Mouse (Mus musculus): Measurements from ENCODE around the gene Ccnd2. TPM values are rescaled to one million over a fixed set of nuclear protein-coding genes. Genes with fewer than 3 reads are reported as not detected.
A peak's percentile ranks its signal among the peaks of the same experiment; 100 is the strongest.

Ccnd2 gene
- polyA plus RNA-seq, 1 experiment = 13.9 TPM

DNA sequence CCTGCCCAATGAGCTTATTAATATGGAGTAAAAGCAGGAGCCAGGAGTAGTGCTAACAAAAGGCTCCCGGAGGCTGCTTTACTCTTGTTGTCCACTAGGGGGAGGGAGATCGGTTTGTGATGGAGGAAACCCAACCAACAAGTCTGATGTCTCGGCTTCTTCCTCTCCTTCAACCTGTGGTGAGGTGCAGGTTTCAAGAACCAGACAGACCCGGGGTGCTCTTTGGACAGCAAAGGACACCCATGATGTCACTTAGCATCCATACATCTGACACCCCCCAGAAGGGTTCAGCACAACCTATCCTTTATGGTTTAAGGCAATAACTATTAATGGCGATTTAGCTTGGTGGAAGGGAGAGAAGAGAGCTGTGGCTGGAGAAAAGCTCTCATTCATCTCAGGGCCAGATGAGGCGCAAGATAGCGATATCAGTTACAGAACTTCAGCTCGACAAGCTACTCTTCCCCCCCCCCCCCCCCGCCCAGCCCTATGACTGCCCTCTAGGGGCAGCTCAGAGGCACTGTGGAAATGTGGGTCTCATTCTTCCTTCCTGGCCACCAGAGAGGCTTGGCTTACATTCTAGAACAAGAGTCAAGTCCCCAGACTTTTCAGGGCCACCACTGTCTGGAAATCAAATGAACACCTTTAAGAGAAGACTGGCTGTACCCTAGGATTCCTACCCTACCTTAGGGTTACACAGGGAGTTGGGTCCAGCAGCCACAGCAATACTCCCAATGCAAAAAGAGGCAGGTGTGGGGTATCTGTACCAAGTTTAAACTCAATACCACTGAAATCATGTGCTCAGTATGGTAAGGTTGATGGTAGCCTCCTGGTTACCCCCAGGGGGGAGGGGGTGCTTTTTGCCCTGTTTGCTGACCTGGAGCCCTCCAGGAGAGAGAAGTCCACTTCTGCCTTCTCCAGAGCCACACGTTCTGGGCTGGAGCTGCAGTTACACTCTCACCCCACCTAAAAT, 9.6 kb downstream of the Ccnd2 start:
- Histone ChIP-seq H3K4me2 (ENCODE audit: low read depth) (no peak overlapping the region), H3K79me2 (ENCODE audit: control insufficient read depth, insufficient read depth) (no peaks in the 10 kb centered on the region), H3K27me3 (ENCODE audit: control insufficient read depth, insufficient read depth, insufficient read length) (no peaks in the 10 kb centered on the region), H3ac (ENCODE audit: control insufficient read depth, insufficient read length) (no peak overlapping the region), H3K36me3 (ENCODE audit: control insufficient read depth, insufficient read depth) (no peaks in the 10 kb centered on the region), H3K4me3 (no peak overlapping the region)
- TF ChIP-seq TCF3 (IDR thresholded peaks at IDR 0.05; ENCODE audit: insufficient read length, low read depth) (no peak), POLR2AphosphoS2 (IDR thresholded peaks at IDR 0.05; ENCODE audit: insufficient read length, low read depth) (no peak), MAX (IDR thresholded peaks at IDR 0.05; ENCODE audit: low read depth) (no peak)

DNA sequence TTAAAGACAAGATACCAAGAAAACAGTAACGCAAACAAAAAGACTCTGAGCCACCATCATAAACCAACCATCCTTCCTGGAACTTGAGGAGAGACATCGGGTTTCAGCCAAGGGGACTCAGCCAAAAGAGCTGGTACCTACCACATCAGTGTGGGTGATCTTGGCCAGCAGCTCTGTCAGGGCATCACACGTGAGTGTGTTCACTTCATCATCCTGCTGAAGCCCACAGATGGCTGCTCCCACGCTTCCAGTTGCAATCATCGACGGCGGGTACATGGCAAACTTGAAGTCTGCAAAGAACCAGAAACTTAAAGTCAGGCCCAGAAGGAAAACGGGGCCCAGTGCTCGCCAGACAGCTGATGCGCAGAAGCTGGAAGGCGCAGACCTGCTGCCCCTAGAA, 13.0 kb downstream of the Ccnd2 start:
- Histone ChIP-seq H3K27me3 (ENCODE audit: control insufficient read depth, insufficient read depth, insufficient read length) (no peaks in the 10 kb centered on the region), H3K4me2 (ENCODE audit: low read depth) (no peak overlapping the region), H3ac (ENCODE audit: control insufficient read depth, insufficient read length) (no peak overlapping the region), H3K79me2 (ENCODE audit: control insufficient read depth, insufficient read depth) (no peaks in the 10 kb centered on the region), H3K36me3 (ENCODE audit: control insufficient read depth, insufficient read depth) (no peaks in the 10 kb centered on the region), H3K4me3 (no peak overlapping the region)
- no peak for TF ChIP-seq POLR2A (IDR thresholded peaks at IDR 0.05; ENCODE audit: insufficient read length, low read depth)
- no peak for TF ChIP-seq USF1 (IDR thresholded peaks at IDR 0.05; ENCODE audit: low read depth)
- no peak for TF ChIP-seq E2F4 (IDR thresholded peaks at IDR 0.05; ENCODE audit: insufficient read depth)
- no peak for TF ChIP-seq MYOG (IDR thresholded peaks at IDR 0.05; ENCODE audit: control insufficient read depth in 1 of 3, insufficient read depth in 1 of 3, insufficient read length in 2 of 3, low read depth in 2 of 3)
- TF ChIP-seq MYOD1 (IDR thresholded peaks at IDR 0.05; ENCODE audit: control insufficient read depth in 1 of 3, insufficient read length in 2 of 3, low read depth in 2 of 3) = no peak
- TF ChIP-seq SRF (IDR thresholded peaks at IDR 0.05; ENCODE audit: control insufficient read depth, insufficient read length, low read depth) = no peak
- TF ChIP-seq MAX (IDR thresholded peaks at IDR 0.05; ENCODE audit: low read depth) = no peak
- no peak for TF ChIP-seq TCF3 (IDR thresholded peaks at IDR 0.05; ENCODE audit: insufficient read length, low read depth)
- no peak for TF ChIP-seq REST (IDR thresholded peaks at IDR 0.05; ENCODE audit: insufficient read depth, insufficient read length)

DNA sequence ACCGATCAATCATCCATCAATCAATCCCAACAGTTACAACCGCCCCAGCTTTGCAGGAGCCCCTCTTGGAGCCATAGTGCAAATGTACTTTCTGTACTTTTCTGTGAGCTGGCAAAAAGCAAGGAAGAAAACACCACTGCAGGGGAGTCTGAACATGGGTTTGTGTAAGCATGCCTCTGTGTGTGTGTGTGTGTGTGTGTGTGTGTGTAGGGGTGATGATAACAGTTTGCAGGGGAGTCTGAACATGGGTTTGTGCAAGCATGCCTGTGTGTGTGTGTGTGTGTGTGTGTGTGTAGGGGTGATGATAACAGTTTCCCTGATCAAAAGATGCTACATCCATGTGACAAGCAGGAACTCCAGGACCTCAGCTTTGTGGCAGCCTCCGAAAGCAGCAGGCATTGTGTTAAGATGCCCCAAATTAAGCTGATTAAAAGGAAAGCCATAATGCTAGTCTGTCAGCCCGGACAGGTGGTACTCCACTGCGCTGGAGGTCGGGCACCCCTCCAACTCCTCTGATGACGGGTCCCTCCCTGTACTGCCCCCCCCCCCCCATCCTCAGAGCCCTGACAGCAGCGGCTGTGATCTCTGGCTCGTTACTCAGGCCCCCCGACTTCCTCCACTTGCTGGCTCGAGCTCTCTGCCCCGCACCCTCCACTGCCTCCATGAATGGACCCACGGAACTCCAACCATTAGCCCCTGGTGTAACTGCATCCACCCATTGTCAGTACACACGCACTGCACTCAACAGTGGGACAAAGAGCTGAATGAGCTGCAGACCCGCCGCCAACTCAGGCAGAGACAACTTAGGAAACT, 18.4 kb downstream of the Ccnd2 start:
- H3K36me3 ChIP-seq (ENCODE audit: control insufficient read depth, insufficient read depth) = no peaks in the 10 kb centered on the region

DNA sequence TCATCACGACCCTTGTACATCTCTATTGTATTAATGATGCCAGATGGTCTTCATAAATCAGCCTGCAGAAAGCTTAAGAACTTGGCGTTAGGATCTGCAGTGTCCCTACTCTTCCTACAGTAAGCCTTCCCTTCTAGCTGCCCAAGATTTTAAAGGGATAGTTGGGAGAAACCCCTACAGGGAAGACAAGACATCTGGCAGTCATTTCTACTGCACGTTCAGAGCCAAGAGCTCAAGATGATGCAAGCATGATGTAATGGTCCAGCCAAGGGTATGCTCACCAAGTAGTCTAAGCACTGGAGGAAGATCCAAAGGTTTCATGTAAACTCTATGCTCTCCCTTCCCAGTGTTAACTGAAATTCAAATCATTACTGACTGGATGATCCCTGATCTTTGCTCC, 19.3 kb downstream of the Ccnd2 start:
- Histone ChIP-seq H3ac (ENCODE audit: control insufficient read depth, insufficient read length) (no peak overlapping the region), H3K4me2 (ENCODE audit: low read depth) (no peak overlapping the region), H3K79me2 (ENCODE audit: control insufficient read depth, insufficient read depth) (no peaks in the 10 kb centered on the region), H3K36me3 (ENCODE audit: control insufficient read depth, insufficient read depth) (no peaks in the 10 kb centered on the region), H3K4me3 (no peak overlapping the region), H3K27me3 (ENCODE audit: control insufficient read depth, insufficient read depth, insufficient read length) (no peaks in the 10 kb centered on the region)
- no peak for TF ChIP-seq E2F4 (IDR thresholded peaks at IDR 0.05; ENCODE audit: insufficient read depth)
- no peak for TF ChIP-seq POLR2A (IDR thresholded peaks at IDR 0.05; ENCODE audit: insufficient read length, low read depth)
- TF ChIP-seq TCF12 (IDR thresholded peaks at IDR 0.05; ENCODE audit: insufficient read depth, poor library complexity, severe bottlenecking) = no peak
- no peak for TF ChIP-seq MYOG (IDR thresholded peaks at IDR 0.05; ENCODE audit: control insufficient read depth in 1 of 3, insufficient read depth in 1 of 3, insufficient read length in 2 of 3, low read depth in 2 of 3)
- no peak for TF ChIP-seq SRF (IDR thresholded peaks at IDR 0.05; ENCODE audit: control insufficient read depth, insufficient read length, low read depth)
- TF ChIP-seq CEBPB (IDR thresholded peaks at IDR 0.05; ENCODE audit: insufficient read depth, poor library complexity, severe bottlenecking) = peak; percentile 91
- no peak for TF ChIP-seq MAX (IDR thresholded peaks at IDR 0.05; ENCODE audit: low read depth)
- no peak for TF ChIP-seq USF1 (IDR thresholded peaks at IDR 0.05; ENCODE audit: low read depth)
- TF ChIP-seq MYOD1 (IDR thresholded peaks at IDR 0.05; ENCODE audit: control insufficient read depth in 1 of 3, insufficient read length in 2 of 3, low read depth in 2 of 3) = no peak

More for the DNA sequence above, 18.4 kb downstream of the Ccnd2 start:
- no peaks in the 10 kb centered on the region for H3K79me2 ChIP-seq (ENCODE audit: control insufficient read depth, insufficient read depth)
- no peaks in the 10 kb centered on the region for H3K27me3 ChIP-seq (ENCODE audit: control insufficient read depth, insufficient read depth, insufficient read length)
- no peak overlapping the region for H3K4me3 ChIP-seq
- no peak overlapping the region for H3K4me2 ChIP-seq (ENCODE audit: low read depth)
- no peak overlapping the region for H3ac ChIP-seq (ENCODE audit: control insufficient read depth, insufficient read length)
- TF ChIP-seq E2F4 (IDR thresholded peaks at IDR 0.05; ENCODE audit: insufficient read depth) (no peak), CEBPB (IDR thresholded peaks at IDR 0.05; ENCODE audit: insufficient read depth, poor library complexity, severe bottlenecking) (no peak), TCF3 (IDR thresholded peaks at IDR 0.05; ENCODE audit: insufficient read length, low read depth) (no peak), USF1 (IDR thresholded peaks at IDR 0.05; ENCODE audit: low read depth) (no peak), POLR2AphosphoS2 (IDR thresholded peaks at IDR 0.05; ENCODE audit: insufficient read length, low read depth) (no peak), MYOG (IDR thresholded peaks at IDR 0.05; ENCODE audit: control insufficient read depth in 1 of 3, insufficient read depth in 1 of 3, insufficient read length in 2 of 3, low read depth in 2 of 3) (no peak), TCF12 (IDR thresholded peaks at IDR 0.05; ENCODE audit: insufficient read depth, poor library complexity, severe bottlenecking) (no peak), SRF (IDR thresholded peaks at IDR 0.05; ENCODE audit: control insufficient read depth, insufficient read length, low read depth) (no peak), POLR2A (IDR thresholded peaks at IDR 0.05; ENCODE audit: insufficient read length, low read depth) (no peak), REST (IDR thresholded peaks at IDR 0.05; ENCODE audit: insufficient read depth, insufficient read length) (no peak), MAX (IDR thresholded peaks at IDR 0.05; ENCODE audit: low read depth) (no peak), MYOD1 (IDR thresholded peaks at IDR 0.05; ENCODE audit: control insufficient read depth in 1 of 3, insufficient read length in 2 of 3, low read depth in 2 of 3) (no peak)

Measured in myocyte (in vitro differentiated cells).